Mouse (Mus musculus) heart, embryonic 11.5 days (tissue): ENCODE measurements around the gene Cspg4. TPM values are rescaled to one million over a fixed set of nuclear protein-coding genes. Genes with fewer than 3 reads are reported as not detected.

Experiments
- ATAC-seq: fragments of 200-750 bp; cut with Nextera tagmentation; replicated peaks from 2 replicates; pipeline ENCODE4 v1.8.0; 2017; ENCODE audit warnings: moderate library complexity; ENCODE audit not compliant: insufficient number of reproducible peaks, low FRiP score, low TSS enrichment
- H3K27ac ChIP-seq: fragments of 300-500 bp; sonication (generic); 2 replicates; pipeline ENCODE4 v1.5.1; 2014; ENCODE audit warnings: mild to moderate bottlenecking, low read depth, low read length
- H3K27me3 ChIP-seq: fragments of 300-500 bp; sonication (generic); 2 replicates; pipeline ENCODE4 v1.6.1; 2014; ENCODE audit warnings: mild to moderate bottlenecking, low read length, mixed read lengths; ENCODE audit not compliant: control insufficient read depth, insufficient read depth
- H3K36me3 ChIP-seq: fragments of 300-500 bp; sonication (generic); 2 replicates; pipeline ENCODE4 v1.6.1; 2014; ENCODE audit warnings: mild to moderate bottlenecking, low read length, moderate library complexity, mixed read lengths; ENCODE audit not compliant: control insufficient read depth, insufficient read depth
- H3K4me1 ChIP-seq: fragments of 300-500 bp; sonication (generic); 2 replicates; pipeline ENCODE4 v1.6.1; 2014; ENCODE audit warnings: low read length; ENCODE audit not compliant: control insufficient read depth, insufficient read depth
- H3K4me2 ChIP-seq: fragments of 300-500 bp; sonication (generic); 2 replicates; pipeline ENCODE4 v1.6.1; 2014; ENCODE audit warnings: mild to moderate bottlenecking, moderate library complexity
- H3K4me3 ChIP-seq: fragments of 300-500 bp; sonication (generic); 2 replicates; pipeline ENCODE4 v1.5.1; 2014; ENCODE audit warnings: low read depth, low read length
- H3K9ac ChIP-seq: fragments of 300-500 bp; sonication (generic); 2 replicates; pipeline ENCODE4 v1.6.1; 2014; ENCODE audit warnings: mild to moderate bottlenecking, low read depth, low read length, moderate library complexity
- H3K9me3 ChIP-seq: fragments of 300-500 bp; sonication (generic); replicated peaks from 2 replicates; pipeline ENCODE4 v1.6.1; 2016; ENCODE audit warnings: low read length; ENCODE audit not compliant: control insufficient read depth
- WGBS: fragments of 180-500 bp; shearing (Covaris S2); extraction: QIAGEN DNeasy Blood & Tissue Kit; methylation state at CpG from one replicate; pipeline ENCODE4 v1.1.7; 2014; ENCODE audit not compliant: insufficient replicate concordance; 5-methylcytosine and 5-hydroxymethylcytosine counted together
- polyA plus RNA-seq: library from polyadenylated mRNA; unstranded; fragments of >200 nt; fragmentation: Nextera tagmentation; extraction: Ambion mirVana; gene quantifications from 2 replicates; pipeline ENCODE4 v1.2.1, GENCODE M21; 2014

Gene Cspg4
- polyA plus RNA-seq, 1 experiment from 2014 or later, result 18.6 TPM

DNA sequence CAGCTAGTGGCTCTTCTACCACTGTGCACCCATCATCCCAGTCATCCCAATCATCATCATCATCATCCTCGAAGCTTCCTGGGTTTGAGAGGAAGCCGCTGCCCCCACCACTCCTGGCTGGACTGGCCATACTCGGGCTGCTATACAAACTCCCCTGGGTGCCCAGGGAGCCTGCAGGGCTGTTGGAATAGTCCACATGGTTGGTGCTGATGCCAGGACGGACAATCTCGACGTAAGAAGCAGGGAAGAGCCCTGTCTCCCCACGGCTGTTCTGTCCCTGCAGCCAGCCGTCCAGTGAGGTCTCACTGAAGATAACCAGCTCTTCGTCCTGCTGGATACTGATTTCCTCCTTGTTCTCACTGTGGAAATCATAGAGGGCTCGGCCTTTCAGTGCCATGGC is 61.6 kb downstream of the Cspg4 start:
- H3K27ac ChIP-seq, result no peak overlapping the region
- H3K9me3 ChIP-seq, result peaks cover 3% of the 10 kb centered on the region; the same call in 1 of the 2 replicates
- H3K9ac ChIP-seq, result no peak overlapping the region; the same call in 1 of the 2 replicates
- ATAC-seq, result no peak
- whole genome bisulfite sequencing, result 55% methylated on average over 10 of the region's 10 CpGs
- H3K4me3 ChIP-seq, result peak overlapping the region; percentile 67
- peaks cover 14% of the 10 kb centered on the region for H3K36me3 ChIP-seq
- H3K4me2 ChIP-seq, result peak overlapping the region; percentile 77
- no peaks in the 10 kb centered on the region for H3K27me3 ChIP-seq
- peaks cover 39% of the 10 kb centered on the region for H3K4me1 ChIP-seq

GRCm38 (mm10) chr9:56927191-56928012 is 62.6 kb downstream of the Cspg4 start:
- WGBS, result under 1% methylated on average over 35 of the region's 35 CpGs
- H3K9ac ChIP-seq, result peak overlapping the region; percentile 89
- H3K27ac ChIP-seq, result peak overlapping the region; percentile 96
- H3K4me3 ChIP-seq, result peak overlapping the region; percentile 67
- no peaks in the 10 kb centered on the region for H3K27me3 ChIP-seq
- peak overlapping the region; percentile 77 for H3K4me2 ChIP-seq
- no peaks in the 10 kb centered on the region for H3K9me3 ChIP-seq
- peaks cover 39% of the 10 kb centered on the region for H3K4me1 ChIP-seq
- peaks cover 5% of the 10 kb centered on the region; the same call in 1 of the 2 replicates for H3K36me3 ChIP-seq
- no peak for ATAC-seq

GRCm38 (mm10) chr9:56928041-56928811 is 63.4 kb downstream of the Cspg4 start, which contains the start of gene Snx33:
Snx33 (minus strand) TSS chr9:56928371.
- H3K9ac ChIP-seq, result peak within 1 kb of the TSS; percentile 89
- H3K27ac ChIP-seq, result peak within 1 kb of the TSS; percentile 96
- H3K4me1 ChIP-seq, result peaks cover 37% of the 10 kb centered on the region
- peak within 1 kb of the TSS; percentile 67 for H3K4me3 ChIP-seq
- peaks cover 4% of the 10 kb centered on the region; the same call in 1 of the 2 replicates for H3K36me3 ChIP-seq
- no peaks in the 10 kb centered on the region for H3K27me3 ChIP-seq
- peak; percentile 68 for ATAC-seq
- WGBS, result under 1% methylated on average over 50 of the region's 50 CpGs
- H3K4me2 ChIP-seq, result peak within 1 kb of the TSS; percentile 77
- no peaks in the 10 kb centered on the region for H3K9me3 ChIP-seq

DNA sequence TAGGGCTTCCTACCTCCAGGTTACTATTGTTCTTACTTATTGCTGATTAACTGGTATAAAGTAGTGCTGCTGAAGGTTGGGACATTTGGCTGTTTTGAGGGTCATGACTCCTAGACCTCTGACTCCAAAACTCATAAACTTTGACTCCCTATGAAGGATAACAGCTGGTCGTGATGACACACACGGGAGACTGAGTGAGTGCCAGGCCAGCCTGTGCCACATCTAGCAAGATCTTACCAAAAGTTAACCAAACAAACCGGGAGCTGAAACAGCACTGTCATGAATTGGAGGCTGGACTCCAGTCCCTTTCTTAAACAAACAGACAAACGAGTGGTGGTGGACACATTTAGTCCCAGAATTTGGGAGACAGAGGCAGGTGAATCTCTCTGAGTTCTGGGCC is 64.7 kb downstream of the Cspg4 start:
- H3K9ac ChIP-seq, result no peak overlapping the region
- peaks cover 4% of the 10 kb centered on the region; the same call in 1 of the 2 replicates for H3K36me3 ChIP-seq
- H3K27ac ChIP-seq, result no peak overlapping the region
- peaks cover 24% of the 10 kb centered on the region for H3K4me1 ChIP-seq
- H3K27me3 ChIP-seq, result no peaks in the 10 kb centered on the region
- no peaks in the 10 kb centered on the region for H3K9me3 ChIP-seq
- WGBS, result 44% methylated on average over 4 of the region's 4 CpGs
- ATAC-seq, result no peak
- no peak overlapping the region for H3K4me2 ChIP-seq
- no peak overlapping the region for H3K4me3 ChIP-seq

DNA sequence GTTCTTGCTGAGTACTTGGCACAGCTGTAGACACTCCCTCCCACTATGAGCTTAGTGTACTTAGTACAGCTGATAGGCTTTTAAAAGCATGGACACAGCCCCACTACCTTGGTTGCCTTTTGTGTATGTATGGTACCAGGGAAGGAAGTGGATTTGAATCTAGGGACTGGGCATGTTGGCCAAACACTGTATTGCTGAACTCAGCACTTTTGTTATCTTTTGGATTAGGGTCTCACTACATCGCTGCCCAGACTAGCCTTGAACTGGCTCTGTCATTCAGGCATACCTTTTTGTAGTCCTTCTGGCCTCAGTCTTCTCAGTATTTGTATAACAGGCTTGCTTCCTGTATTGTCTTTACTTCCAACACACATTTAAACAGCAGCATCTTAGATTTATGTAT is 65.7 kb downstream of the Cspg4 start:
- Histone ChIP-seq H3K27me3 (no peaks in the 10 kb centered on the region), H3K9me3 (no peaks in the 10 kb centered on the region), H3K4me1 (peaks cover 14% of the 10 kb centered on the region), H3K4me2 (no peak overlapping the region), H3K9ac (no peak overlapping the region), H3K36me3 (peaks cover 3% of the 10 kb centered on the region; the same call in 1 of the 2 replicates), H3K4me3 (no peak overlapping the region), H3K27ac (no peak overlapping the region)
- ATAC-seq, result no peak
- 53% methylated on average over 1 of the region's 1 CpGs for WGBS

GRCm38 (mm10) chr9:56936861-56937222 is 72.0 kb downstream of the Cspg4 start:
- ATAC-seq, result no peak
- Histone ChIP-seq H3K4me2 (peak overlapping the region; percentile 90), H3K27me3 (no peaks in the 10 kb centered on the region), H3K4me3 (peak overlapping the region; percentile 79), H3K9ac (peak overlapping the region; percentile 58), H3K27ac (no peak overlapping the region), H3K9me3 (no peaks in the 10 kb centered on the region), H3K36me3 (no peaks in the 10 kb centered on the region), H3K4me1 (peaks cover 12% of the 10 kb centered on the region)
- WGBS, result 19% methylated on average over 6 of the region's 6 CpGs

DNA sequence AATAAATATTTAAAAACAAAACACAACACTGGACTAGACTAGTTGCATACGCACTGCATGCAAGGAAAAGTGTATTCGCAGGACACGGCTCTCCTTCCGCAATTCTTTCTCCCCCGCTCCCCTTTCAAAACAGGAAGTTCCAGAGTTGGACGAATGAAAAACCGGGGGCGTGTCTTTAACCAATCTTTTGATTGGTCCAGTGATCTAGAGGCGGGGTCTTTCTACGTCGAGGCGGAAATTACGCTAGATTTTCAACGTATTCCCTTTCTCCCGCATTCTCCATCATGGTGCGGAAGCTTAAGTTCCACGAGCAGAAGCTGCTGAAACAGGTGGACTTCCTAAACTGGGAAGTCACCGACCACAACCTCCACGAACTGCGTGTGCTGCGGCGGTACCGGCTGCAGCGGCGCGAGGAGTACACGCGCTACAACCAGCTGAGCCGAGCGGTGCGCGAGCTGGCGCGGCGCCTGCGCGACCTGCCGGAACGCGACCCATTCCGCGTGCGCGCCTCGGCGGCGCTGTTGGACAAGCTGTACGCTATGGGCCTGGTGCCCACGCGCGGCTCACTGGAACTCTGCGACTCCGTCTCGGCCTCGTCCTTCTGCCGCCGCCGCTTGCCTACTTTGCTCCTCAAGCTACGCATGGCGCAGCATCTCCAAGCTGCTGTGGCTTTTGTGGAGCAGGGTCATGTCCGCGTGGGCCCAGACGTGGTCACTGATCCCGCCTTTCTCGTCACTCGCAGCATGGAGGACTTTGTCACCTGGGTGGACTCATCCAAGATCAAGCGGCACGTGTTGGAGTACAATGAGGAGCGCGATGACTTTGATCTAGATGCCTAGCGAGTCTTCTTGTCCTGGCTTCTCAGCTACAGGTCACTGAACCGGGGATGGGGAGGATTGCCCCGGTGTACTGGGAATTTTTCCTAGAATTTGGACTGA is 72.7 kb downstream of the Cspg4 start, which contains the start of gene Imp3:
TSS of gene Imp3 (plus strand) at position 253 of the 938 bp plus-strand sequence.
- Histone ChIP-seq H3K9ac (peak within 1 kb of the TSS; percentile 87), H3K4me1 (peaks cover 12% of the 10 kb centered on the region), H3K27ac (peak within 1 kb of the TSS; percentile 82), H3K36me3 (no peaks in the 10 kb centered on the region), H3K4me3 (peak within 1 kb of the TSS; percentile 79), H3K27me3 (no peaks in the 10 kb centered on the region), H3K9me3 (no peaks in the 10 kb centered on the region), H3K4me2 (peak within 1 kb of the TSS; percentile 90)
- ATAC-seq, result peak; percentile 86
- WGBS, result 0% methylated on average over 73 of the region's 73 CpGs

- H3K27me3 ChIP-seq, result no peaks in the 10 kb centered on the region
- H3K4me1 ChIP-seq, result peaks cover 12% of the 10 kb centered on the region
- no peak for ATAC-seq
- peak overlapping the region; percentile 79 for H3K4me3 ChIP-seq
- peak overlapping the region; percentile 82; the same call in 1 of the 2 replicates for H3K27ac ChIP-seq
- H3K9me3 ChIP-seq, result no peaks in the 10 kb centered on the region
- peak overlapping the region; percentile 90 for H3K4me2 ChIP-seq
- 2% methylated on average over 7 of the region's 7 CpGs for WGBS
- peak overlapping the region; percentile 87 for H3K9ac ChIP-seq
- H3K36me3 ChIP-seq, result no peaks in the 10 kb centered on the region
These were observed 73.5 kb downstream of the Cspg4 start for GRCm38 (mm10) chr9:56938374-56938773.
